Mouse (Mus musculus) testis, adult 2 months (tissue): ENCODE data around the gene Nbas. TPM values are rescaled to one million over a fixed set of nuclear protein-coding genes. Genes with fewer than 3 reads are reported as not detected.

Experiments used
- H3K27ac ChIP-seq: fragments of 200-500 bp; 2 replicates; pipeline ENCODE4 v1.5.1; 2012; ENCODE audit warnings: low read depth, low read length; ENCODE audit not compliant: control insufficient read depth, insufficient read depth
- H3K27me3 ChIP-seq: fragments of 200-500 bp; 2 replicates; pipeline ENCODE4 v1.6.1; 2012; ENCODE audit warnings: mild to moderate bottlenecking, low read length, moderate library complexity; ENCODE audit not compliant: control insufficient read depth, insufficient read depth
- H3K36me3 ChIP-seq: fragments of 200-500 bp; 2 replicates; pipeline ENCODE4 v1.6.1; 2012; ENCODE audit warnings: mild to moderate bottlenecking, low read length; ENCODE audit not compliant: control insufficient read depth, insufficient read depth
- H3K4me1 ChIP-seq: fragments of 200-500 bp; 2 replicates; pipeline ENCODE4 v1.6.1; 2012; ENCODE audit warnings: low read length; ENCODE audit not compliant: control insufficient read depth, insufficient read depth
- H3K4me3 ChIP-seq: fragments of 200-500 bp; 2 replicates; pipeline ENCODE4 v1.5.1; 2012; ENCODE audit warnings: low read depth, mild to moderate bottlenecking, low read length, moderate library complexity, mixed read lengths; ENCODE audit not compliant: control insufficient read depth
- CTCF ChIP-seq: fragments of 200-500 bp; IDR thresholded peaks from 2 replicates; pipeline ENCODE4 v1.5.1; 2012; ENCODE audit warnings: low read depth, mild to moderate bottlenecking, inconsistent platforms, low read length, moderate library complexity; ENCODE audit not compliant: control insufficient read depth, insufficient read depth, insufficient replicate concordance
- POLR2A ChIP-seq: fragments of 200-500 bp; IDR thresholded peaks from 2 replicates; pipeline ENCODE4 v1.6.1; 2012; ENCODE audit warnings: low read depth, mild to moderate bottlenecking, inconsistent platforms, low read length, moderate library complexity; ENCODE audit not compliant: control insufficient read depth
- polyA plus RNA-seq: library from polyadenylated mRNA; depleted of rRNA; stranded (reverse); fragments of >200 nt; gene quantifications from 2 replicates; pipeline ENCODE4 v1.2.3, GENCODE M21; 2012

Gene Nbas
- polyA plus RNA-seq, 1 experiment, result 74.2 TPM

- TF ChIP-seq CTCF (no peak), POLR2A (no peak)
- no peaks in the 10 kb centered on the region for H3K27me3 ChIP-seq
- H3K4me1 ChIP-seq, result no peaks in the 10 kb centered on the region
- H3K36me3 ChIP-seq, result peaks cover 1% of the 10 kb centered on the region; the same call in 1 of the 2 replicates
- no peak overlapping the region for H3K27ac ChIP-seq
- no peak overlapping the region for H3K4me3 ChIP-seq
These were observed 120.7 kb downstream of the Nbas start for GRCm38 (mm10) chr12:13389644-13390043.

- Histone ChIP-seq H3K4me1 (no peaks in the 10 kb centered on the region), H3K4me3 (no peak overlapping the region), H3K27ac (no peak overlapping the region), H3K36me3 (no peaks in the 10 kb centered on the region; the same call in 1 of the 2 replicates), H3K27me3 (no peaks in the 10 kb centered on the region)
- no peak for TF ChIP-seq CTCF
- no peak for TF ChIP-seq POLR2A
These were observed 141.3 kb downstream of the Nbas start for GRCm38 (mm10) chr12:13410191-13410590.

GRCm38 (mm10) chr12:13418651-13419050 is 149.7 kb downstream of the Nbas start:
- H3K4me1 ChIP-seq, result no peaks in the 10 kb centered on the region
- no peaks in the 10 kb centered on the region; the same call in 1 of the 2 replicates for H3K36me3 ChIP-seq
- no peaks in the 10 kb centered on the region for H3K27me3 ChIP-seq
- no peak for TF ChIP-seq CTCF
- no peak for TF ChIP-seq POLR2A
- H3K4me3 ChIP-seq, result no peak overlapping the region
- H3K27ac ChIP-seq, result no peak overlapping the region

- Histone ChIP-seq H3K4me1 (no peaks in the 10 kb centered on the region), H3K4me3 (no peak overlapping the region), H3K27me3 (no peaks in the 10 kb centered on the region), H3K36me3 (no peaks in the 10 kb centered on the region), H3K27ac (no peak overlapping the region)
- TF ChIP-seq CTCF, result no peak
These were observed 161.3 kb downstream of the Nbas start for GRCm38 (mm10) chr12:13430219-13430618.

- no peaks in the 10 kb centered on the region for H3K36me3 ChIP-seq
- H3K27me3 ChIP-seq, result no peaks in the 10 kb centered on the region
- no peak for TF ChIP-seq CTCF
- no peak for TF ChIP-seq POLR2A
- H3K4me3 ChIP-seq, result no peak overlapping the region
- no peak overlapping the region for H3K27ac ChIP-seq
- no peaks in the 10 kb centered on the region for H3K4me1 ChIP-seq
These were observed 175.9 kb downstream of the Nbas start for GRCm38 (mm10) chr12:13444653-13445431.

GRCm38 (mm10) chr12:13445486-13446065 is 176.6 kb downstream of the Nbas start:
- Histone ChIP-seq H3K36me3 (no peaks in the 10 kb centered on the region), H3K4me3 (no peak overlapping the region), H3K27me3 (no peaks in the 10 kb centered on the region), H3K27ac (no peak overlapping the region), H3K4me1 (no peaks in the 10 kb centered on the region)
- TF ChIP-seq CTCF (no peak), POLR2A (no peak)

GRCm38 (mm10) chr12:13448916-13449315 is 180.0 kb downstream of the Nbas start:
- Histone ChIP-seq H3K36me3 (no peaks in the 10 kb centered on the region), H3K27me3 (no peaks in the 10 kb centered on the region), H3K4me1 (no peaks in the 10 kb centered on the region), H3K4me3 (no peak overlapping the region), H3K27ac (no peak overlapping the region)
- TF ChIP-seq POLR2A (no peak), CTCF (no peak)

- Histone ChIP-seq H3K4me3 (no peak overlapping the region), H3K27ac (no peak overlapping the region), H3K36me3 (no peaks in the 10 kb centered on the region), H3K27me3 (no peaks in the 10 kb centered on the region), H3K4me1 (no peaks in the 10 kb centered on the region)
- TF ChIP-seq CTCF (no peak), POLR2A (no peak)
These were observed 183.1 kb downstream of the Nbas start for GRCm38 (mm10) chr12:13452050-13452449.
